Mouse (Mus musculus): Measurements from ENCODE around the gene Atp12a. TPM values are rescaled to one million over a fixed set of nuclear protein-coding genes. Genes with fewer than 3 reads are reported as not detected.

Gene Atp12a
- polyA plus RNA-seq (2015; fragmentation: Nextera tagmentation; extraction: Ambion mirVana) = 0.11 and 0.42 TPM in 2 replicates

GRCm38 (mm10) chr14:56364711-56365237 lies at the start of gene Atp12a:
Atp12a (plus strand) TSS chr14:56365068.

GRCm38 (mm10) chr14:56402311-56403071 lies 37.6 kb downstream of the Atp12a start, which contains the start of gene Rnf17:
Rnf17 (plus strand) TSS chr14:56402581.

Other genes with a start within 250 kb of the Atp12a start
- not detected in 2 replicates for gene Gzme, start 244.4 kb upstream of the Atp12a start, polyA plus RNA-seq (2015; fragmentation: Nextera tagmentation; extraction: Ambion mirVana)
- not detected in 2 replicates for gene Gzmd, start 232.5 kb upstream of the Atp12a start, polyA plus RNA-seq (2015; fragmentation: Nextera tagmentation; extraction: Ambion mirVana)
- gene Gzmg, start 205.5 kb upstream of the Atp12a start, polyA plus RNA-seq (2015; fragmentation: Nextera tagmentation; extraction: Ambion mirVana) = not detected in 2 replicates
- gene Gzmn, start 190.5 kb upstream of the Atp12a start, polyA plus RNA-seq (2015; fragmentation: Nextera tagmentation; extraction: Ambion mirVana) = not detected in 2 replicates
- not detected in 2 replicates for gene Gzmf, start 153.7 kb upstream of the Atp12a start, polyA plus RNA-seq (2015; fragmentation: Nextera tagmentation; extraction: Ambion mirVana)
- not detected in 2 replicates for gene Gzmc, start 130.4 kb upstream of the Atp12a start, polyA plus RNA-seq (2015; fragmentation: Nextera tagmentation; extraction: Ambion mirVana)
- gene Gzmb, start 102.8 kb upstream of the Atp12a start, polyA plus RNA-seq (2015; fragmentation: Nextera tagmentation; extraction: Ambion mirVana) = 0.08 TPM in 1 of 2 replicates, not detected in the other
- gene Rnf17, start 37.5 kb downstream of the Atp12a start, polyA plus RNA-seq (2015; fragmentation: Nextera tagmentation; extraction: Ambion mirVana) = 1.3 and 1.5 TPM in 2 replicates
- 2.2 and 2.4 TPM in 2 replicates for gene Cenpj, start 210.4 kb downstream of the Atp12a start, polyA plus RNA-seq (2015; fragmentation: Nextera tagmentation; extraction: Ambion mirVana)
- 7.4 and 7.8 TPM in 2 replicates for gene Parp4, start 210.6 kb downstream of the Atp12a start, polyA plus RNA-seq (2015; fragmentation: Nextera tagmentation; extraction: Ambion mirVana)